Mouse (Mus musculus) thymus, postnatal 14 days (tissue): ENCODE data around the gene Ccdc126.
"Not testable (repeated sequence)": the region's sequence is repeated elsewhere in the genome, so short reads cannot be mapped to it uniquely, and the experiment has no call there.

ENCODE experiments used
- DNase-seq: peaks from one replicate; pipeline ENCODE4 v3.0.0; 2021

Gene Ccdc126

GRCm38 (mm10) chr6:49318966-49319594, at the start of gene Ccdc126:
Gene Ccdc126, plus strand, starts transcription at chr6:49319274.
- DNase-seq, result peak; percentile 99

DNA sequence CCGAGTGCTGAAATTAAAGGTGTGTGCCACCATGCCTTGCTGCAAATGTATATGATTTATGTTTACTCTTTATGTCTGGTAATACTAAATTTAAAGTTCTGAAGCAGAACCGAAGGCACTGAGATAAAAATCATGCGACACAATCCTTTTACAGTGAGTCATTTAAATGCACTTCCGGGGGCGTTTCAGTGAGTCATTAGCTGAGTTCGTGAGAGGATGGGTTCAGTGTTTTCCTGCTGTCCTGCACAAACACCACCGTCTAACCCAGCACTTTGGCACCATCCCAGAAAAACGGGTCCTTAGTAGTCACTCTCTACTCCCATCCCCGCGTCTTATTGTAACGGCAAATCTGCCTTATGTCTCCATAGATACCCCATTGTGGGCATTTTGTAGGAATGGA, 49.2 kb upstream of the Ccdc126 start:
- no peak for DNase-seq

GRCm38 (mm10) chr6:49271815-49272214, 47.3 kb upstream of the Ccdc126 start:
- no peak for DNase-seq

- DNase-seq, result no peak
These were observed 46.2 kb upstream of the Ccdc126 start for GRCm38 (mm10) chr6:49272863-49273262.

DNA sequence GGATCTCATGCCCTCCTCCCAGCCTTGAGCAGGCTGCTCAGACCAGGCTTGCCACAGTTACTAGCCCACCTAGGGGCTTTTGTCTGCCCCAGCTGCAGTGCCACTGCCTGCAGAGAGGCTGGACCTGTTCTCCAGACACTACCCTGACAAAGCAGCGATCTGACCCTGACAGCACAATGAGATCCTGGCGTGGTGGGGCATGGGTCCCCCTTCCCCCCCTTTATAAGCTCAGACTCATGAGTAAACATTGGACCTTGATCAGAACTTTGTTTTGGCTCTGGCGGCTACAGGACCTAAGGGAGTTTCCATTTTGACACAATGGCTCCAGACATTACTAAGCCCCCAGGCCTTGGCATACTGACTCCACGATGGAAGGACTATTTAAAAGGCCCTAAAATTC, 45.1 kb upstream of the Ccdc126 start:
- no peak for DNase-seq

DNA sequence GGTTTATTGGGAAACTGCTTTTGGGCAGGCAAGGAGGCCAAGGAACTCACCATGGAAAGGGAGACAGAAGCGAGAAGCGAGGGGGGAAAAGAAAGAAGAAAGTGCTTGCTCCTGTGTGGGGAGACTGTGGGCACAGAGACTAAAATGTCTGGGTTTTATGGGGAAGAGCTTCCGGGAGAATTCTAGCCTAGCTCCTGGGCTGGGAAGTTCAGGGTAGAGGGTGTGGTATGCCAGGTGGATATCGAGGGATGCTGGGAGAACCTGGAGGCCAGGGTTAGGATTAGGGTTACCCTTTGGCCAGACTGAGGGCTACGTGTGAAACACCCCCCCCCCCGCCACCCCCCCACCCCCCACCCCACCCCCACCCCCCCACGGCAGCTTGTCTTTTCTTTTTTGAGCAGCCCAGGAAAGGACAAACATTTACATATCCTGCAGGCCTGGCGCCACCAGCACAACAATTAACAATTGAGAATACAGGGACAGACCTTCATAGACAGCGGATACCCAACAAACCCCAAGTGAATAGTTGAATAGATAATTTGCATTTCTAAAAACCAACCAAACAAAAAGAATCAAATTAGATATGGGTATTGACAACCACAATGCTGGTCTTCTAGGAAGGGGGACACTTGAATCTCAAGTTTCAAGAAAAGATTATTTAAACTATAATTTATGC, 44.5 kb upstream of the Ccdc126 start:
- DNase-seq, result no peak

GRCm38 (mm10) chr6:49275296-49275695, 43.8 kb upstream of the Ccdc126 start:
- no peak for DNase-seq

- no peak for DNase-seq
These were observed 38.1 kb upstream of the Ccdc126 start for GRCm38 (mm10) chr6:49280942-49281341.

- no peak for DNase-seq
These were observed 37.0 kb upstream of the Ccdc126 start for GRCm38 (mm10) chr6:49282122-49282521.

- no peak for DNase-seq
These were observed 20.8 kb upstream of the Ccdc126 start for GRCm38 (mm10) chr6:49298286-49298685.

- DNase-seq, result not testable (repeated sequence)
These were observed 4.3 kb upstream of the Ccdc126 start for GRCm38 (mm10) chr6:49314821-49315220.

DNA sequence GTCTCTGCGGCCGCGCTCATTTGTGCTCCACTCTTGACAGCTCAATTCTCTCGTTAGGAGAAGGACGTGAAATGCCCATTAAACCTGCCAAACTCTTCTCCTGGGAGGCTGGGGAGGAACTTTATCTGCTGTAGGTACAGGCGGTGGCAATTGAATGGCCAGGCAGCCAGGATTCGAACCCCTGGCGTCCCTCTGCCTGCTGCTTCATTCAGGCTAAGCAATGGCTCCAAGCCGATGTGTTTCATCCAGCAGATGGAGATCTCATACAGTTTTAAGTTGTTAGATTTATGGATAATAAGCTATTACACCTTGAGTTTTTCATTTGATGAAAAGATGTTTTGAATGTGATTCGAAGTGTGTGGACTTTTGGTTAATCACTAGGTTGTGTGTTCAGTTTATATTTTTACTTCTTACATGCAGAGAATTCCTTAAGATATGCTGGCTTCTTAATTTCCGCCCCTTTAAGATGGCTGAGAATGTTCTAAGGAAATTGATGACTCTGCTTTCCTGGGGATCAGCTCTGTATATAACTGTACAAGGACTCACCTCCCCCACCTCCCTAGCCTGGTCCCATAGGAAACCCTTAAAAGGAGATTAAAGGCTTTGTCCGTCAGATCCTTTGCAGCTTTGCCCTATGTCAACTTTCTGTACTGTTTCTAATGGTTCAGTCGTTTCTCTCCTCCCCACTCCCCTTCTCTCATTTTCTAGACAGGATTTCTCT, 681 bp downstream of the Ccdc126 start:
- DNase-seq, result no peak

DNA sequence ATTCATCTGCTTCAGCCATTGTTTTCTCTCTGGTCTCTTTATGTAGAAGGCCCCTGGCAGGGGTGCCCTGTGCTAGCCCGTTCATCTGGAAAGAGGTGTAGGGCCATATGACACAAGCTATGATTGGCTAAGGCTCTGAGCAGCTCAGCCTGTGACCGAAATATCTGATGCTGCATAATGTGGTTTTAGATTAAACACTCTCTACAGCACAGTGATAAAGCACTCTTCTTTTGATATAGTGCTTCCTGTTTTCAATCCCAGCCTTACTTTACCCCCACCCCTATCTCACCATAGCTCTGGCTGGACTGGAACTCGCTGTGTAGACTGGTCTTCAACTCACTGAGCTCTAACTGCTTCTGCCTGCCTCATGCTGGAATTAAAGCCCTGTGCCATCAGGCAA, 2.3 kb downstream of the Ccdc126 start:
- DNase-seq, result peak; percentile 9

DNA sequence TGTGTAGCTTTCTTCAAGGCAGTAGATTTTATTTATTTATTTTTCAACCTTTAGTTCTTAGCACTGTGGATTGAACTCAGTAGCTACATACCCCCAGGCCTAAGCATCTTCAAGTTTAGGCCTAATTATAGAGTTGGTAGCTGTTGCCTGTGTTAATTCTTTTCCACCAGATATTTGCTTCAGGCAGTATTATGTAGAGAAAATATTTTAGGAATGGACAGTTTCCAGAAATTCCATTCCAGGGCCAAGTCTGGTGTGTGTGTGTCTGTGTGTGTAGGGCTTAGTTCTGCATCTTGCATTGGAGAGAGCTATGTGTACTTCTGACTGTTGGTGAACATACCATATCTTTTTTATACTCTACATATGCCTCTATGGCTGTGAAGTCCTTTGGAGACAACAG, 3.0 kb downstream of the Ccdc126 start:
- DNase-seq, result no peak

- no peak for DNase-seq
These were observed 3.9 kb downstream of the Ccdc126 start for GRCm38 (mm10) chr6:49322986-49323385.

DNA sequence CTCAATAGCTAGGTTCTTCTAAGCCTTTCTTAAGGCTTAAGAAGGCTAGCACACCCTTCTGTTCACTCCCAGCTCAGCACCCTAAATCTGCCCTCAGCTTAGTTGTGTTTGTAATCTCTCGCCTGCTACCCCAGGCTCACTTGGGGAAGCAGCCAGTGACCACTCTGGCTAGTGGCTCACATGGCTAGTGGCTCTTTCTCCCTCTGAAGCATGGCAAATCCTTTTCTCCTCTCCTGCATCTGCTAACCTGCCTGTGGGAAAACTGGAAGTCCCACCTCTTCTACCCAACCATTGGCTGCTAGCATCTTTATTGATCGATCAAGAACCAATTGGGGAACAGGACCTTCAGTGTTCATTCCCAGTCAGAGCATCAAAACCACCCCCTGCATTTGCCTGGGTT, 5.5 kb downstream of the Ccdc126 start:
- DNase-seq, result no peak

- DNase-seq, result no peak
These were observed 6.2 kb downstream of the Ccdc126 start for GRCm38 (mm10) chr6:49325294-49325693.

DNA sequence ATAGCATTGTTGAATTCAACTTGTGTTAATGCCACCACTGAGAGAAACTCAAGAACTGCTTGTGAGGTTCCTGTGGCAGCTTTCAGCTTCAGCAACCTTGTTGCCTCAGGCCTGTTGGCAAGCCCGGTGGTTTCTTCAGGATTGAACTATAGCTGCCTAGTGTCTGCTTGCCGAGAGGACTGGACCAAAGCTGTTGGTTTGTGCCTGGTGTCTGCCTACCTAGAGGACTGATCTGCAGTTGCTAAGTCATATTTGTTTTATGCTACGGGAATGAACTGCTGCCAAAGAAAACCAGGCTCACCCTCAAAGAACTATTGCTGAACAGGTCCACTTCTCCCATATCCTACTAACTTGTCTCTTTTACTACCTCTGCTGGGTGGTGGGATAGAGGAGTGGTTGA, 7.8 kb downstream of the Ccdc126 start:
- DNase-seq, result no peak

DNA sequence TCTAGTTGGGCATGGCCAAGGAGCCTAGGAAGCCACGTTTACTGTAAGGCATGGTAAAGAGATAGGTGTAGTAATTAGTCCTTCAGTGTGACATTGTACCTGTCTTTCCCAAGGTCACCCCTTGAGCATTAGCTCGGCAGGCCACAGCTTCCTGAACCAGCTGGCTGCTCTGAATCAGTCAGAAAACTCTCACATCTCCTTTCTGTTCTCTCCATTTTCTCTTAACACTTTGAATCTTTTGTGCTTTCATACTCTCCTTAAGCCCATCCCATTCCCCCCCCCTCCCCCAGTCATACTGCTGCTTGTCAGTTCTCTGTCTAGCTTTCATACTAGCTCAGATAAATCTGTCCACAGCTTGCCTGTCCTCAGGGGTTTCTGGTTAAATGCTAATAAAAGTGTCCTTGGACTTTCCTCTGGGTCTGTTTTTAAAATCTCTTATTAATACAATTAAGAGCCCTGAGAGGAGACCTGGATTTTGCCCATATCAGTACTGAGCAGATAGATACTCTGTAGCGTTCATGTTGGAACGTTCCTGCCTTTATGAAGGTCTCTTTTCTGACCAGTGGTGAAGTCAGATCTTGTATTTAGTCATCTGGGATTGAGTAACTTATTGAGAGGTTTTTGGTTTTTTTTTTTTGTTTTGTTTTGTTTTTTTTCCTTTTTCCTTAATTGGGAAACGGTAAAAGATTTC, 12.4 kb downstream of the Ccdc126 start:
- no peak for DNase-seq

- DNase-seq, result no peak
These were observed 12.9 kb downstream of the Ccdc126 start for GRCm38 (mm10) chr6:49332060-49332370.

DNA sequence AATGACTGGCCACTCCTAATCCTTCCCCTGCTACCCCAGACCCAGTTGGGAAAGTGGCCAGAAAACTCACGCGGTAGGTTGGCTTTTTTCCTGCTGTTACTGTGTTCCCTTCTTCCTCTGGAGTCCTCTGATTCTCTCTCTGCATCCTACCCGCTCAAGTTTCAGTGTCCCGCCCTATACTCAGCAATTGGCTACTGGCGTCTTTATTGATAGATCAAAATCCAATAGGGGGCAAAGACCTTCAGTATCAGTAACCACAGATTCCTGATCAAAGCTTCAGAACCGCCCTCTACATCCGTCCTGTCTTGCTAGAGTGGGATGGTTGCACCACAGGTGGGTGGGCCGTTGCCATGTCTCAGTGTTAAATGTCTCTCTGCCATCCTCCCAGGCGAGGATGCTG, 19.5 kb downstream of the Ccdc126 start:
- no peak for DNase-seq

- no peak for DNase-seq
These were observed 20.1 kb downstream of the Ccdc126 start for GRCm38 (mm10) chr6:49339145-49339544.

DNA sequence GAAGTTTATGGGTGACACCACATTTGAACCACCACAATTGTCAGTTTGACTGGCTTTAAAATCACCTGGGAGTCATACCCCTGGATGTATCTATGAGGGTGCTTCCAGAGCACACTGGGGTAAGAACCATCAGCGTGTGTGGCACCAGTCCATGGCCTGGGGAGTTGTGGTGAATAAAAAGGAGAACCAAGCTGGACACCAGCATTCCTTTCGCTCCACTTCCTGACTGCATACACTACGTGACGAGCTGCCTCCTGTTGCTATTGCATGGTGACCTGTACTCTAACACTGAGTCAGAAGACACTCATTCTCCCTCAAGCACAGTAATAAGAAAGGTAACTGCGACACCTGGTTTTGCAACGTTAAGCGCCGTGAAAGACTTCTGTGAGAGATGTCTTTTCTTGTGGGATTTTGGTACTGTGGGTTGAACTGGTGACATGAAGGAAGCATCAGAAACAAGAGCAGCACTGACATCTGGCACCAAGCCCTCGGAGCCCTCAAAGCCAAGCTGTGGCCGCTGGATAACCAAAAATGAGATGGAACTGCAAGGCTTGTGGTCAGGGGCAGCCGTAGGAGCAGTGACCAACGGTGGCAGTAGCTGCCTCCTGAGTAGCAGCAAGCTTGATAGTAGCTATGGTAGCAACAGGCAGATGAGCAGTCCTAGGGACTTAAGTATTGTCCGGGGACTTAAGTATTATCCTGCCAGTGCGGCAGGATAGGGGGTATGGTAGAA, 24.8 kb downstream of the Ccdc126 start:
- peak; percentile 9 for DNase-seq
